Mouse (Mus musculus) spleen, adult 2 months (tissue): ENCODE data around the gene Csk.

ENCODE experiments used
- CTCF ChIP-seq: fragments of 200-500 bp; IDR thresholded peaks from 2 replicates; pipeline ENCODE4 v1.5.1; 2011; ENCODE audit warnings: mild to moderate bottlenecking, inconsistent platforms; ENCODE audit not compliant: insufficient read depth, insufficient read length, insufficient replicate concordance; ENCODE audit errors: extremely low read depth
- POLR2A ChIP-seq: fragments of 200-500 bp; IDR thresholded peaks from 2 replicates; pipeline ENCODE4 v1.6.1; 2011; ENCODE audit warnings: low read depth, low read length, inconsistent platforms

DNA sequence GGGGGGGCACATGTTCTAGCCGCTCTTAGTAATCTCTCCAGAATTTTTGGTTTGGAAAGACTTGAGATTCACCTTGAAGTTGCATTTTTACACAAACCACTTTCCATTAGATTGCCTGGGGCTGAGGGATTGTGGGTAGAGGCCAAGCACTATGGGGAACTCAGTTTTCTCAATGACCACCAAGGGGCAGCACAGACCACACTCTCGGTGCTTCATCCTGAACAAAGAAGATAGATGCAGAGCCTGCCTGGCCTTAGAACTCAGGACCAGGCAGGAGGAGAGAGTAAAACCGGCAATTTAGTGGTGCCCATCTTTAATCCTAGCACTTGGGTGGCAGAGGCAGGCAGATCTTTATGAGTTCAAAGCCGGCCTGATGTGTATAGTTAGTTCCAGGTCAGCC is 6.3 kb upstream of the Csk start:
- TF ChIP-seq CTCF (peak; percentile 78; the same call in 1 of the 2 replicates), POLR2A (no peak)
